Mouse (Mus musculus): ENCODE measurements around the gene Traf6. TPM values are rescaled to one million over a fixed set of nuclear protein-coding genes. Genes with fewer than 3 reads are reported as not detected.
"Not testable (repeated sequence)": the region's sequence is repeated elsewhere in the genome, so short reads cannot be mapped to it uniquely, and the experiment has no call there.

The Traf6 gene
- total RNA-seq, 2 experiments from 2014 or later, result 11.5 to 12.1 TPM

- DNase-seq, result no peak
Observed at GRCm38 (mm10) chr2:101693577-101694215, 15.5 kb downstream of the Traf6 start.

GRCm38 (mm10) chr2:101695584-101695983 lies 17.4 kb downstream of the Traf6 start:
- DNase-seq, result no peak

GRCm38 (mm10) chr2:101699284-101699683 lies 21.1 kb downstream of the Traf6 start:
- DNase-seq, result no peak

GRCm38 (mm10) chr2:101705941-101706485 lies 27.8 kb downstream of the Traf6 start:
- no peak for DNase-seq

GRCm38 (mm10) chr2:101711608-101712007 lies 33.4 kb downstream of the Traf6 start:
- no peak for DNase-seq

GRCm38 (mm10) chr2:101715650-101716323 lies 37.6 kb downstream of the Traf6 start:
- peak; percentile 60 for DNase-seq

- no peak for DNase-seq
Observed at GRCm38 (mm10) chr2:101717162-101717561, 38.9 kb downstream of the Traf6 start.

GRCm38 (mm10) chr2:101721835-101722234 lies 43.6 kb downstream of the Traf6 start:
- no peak for DNase-seq

GRCm38 (mm10) chr2:101722370-101723332 lies 44.4 kb downstream of the Traf6 start:
- DNase-seq, result peak; percentile 39

GRCm38 (mm10) chr2:101723333-101723881 lies 45.2 kb downstream of the Traf6 start:
- DNase-seq, result no peak

- no peak for DNase-seq
Observed at GRCm38 (mm10) chr2:101727787-101728186, 49.6 kb downstream of the Traf6 start.

- no peak for DNase-seq
Observed at GRCm38 (mm10) chr2:101729472-101729871, 51.2 kb downstream of the Traf6 start.

- DNase-seq, result no peak
Observed at GRCm38 (mm10) chr2:101730972-101731371, 52.7 kb downstream of the Traf6 start.

GRCm38 (mm10) chr2:101732777-101733210 lies 54.6 kb downstream of the Traf6 start:
- no peak for DNase-seq

GRCm38 (mm10) chr2:101733564-101733963 lies 55.3 kb downstream of the Traf6 start:
- no peak for DNase-seq

GRCm38 (mm10) chr2:101739914-101740313 lies 61.7 kb downstream of the Traf6 start:
- DNase-seq, result no peak

- DNase-seq, result no peak
Observed at GRCm38 (mm10) chr2:101741653-101742052, 63.4 kb downstream of the Traf6 start.

- DNase-seq, result no peak
Observed at GRCm38 (mm10) chr2:101742072-101742860, 64.0 kb downstream of the Traf6 start.

GRCm38 (mm10) chr2:101745656-101746055 lies 67.4 kb downstream of the Traf6 start:
- not testable (repeated sequence) for DNase-seq

- no peak for DNase-seq
Observed at GRCm38 (mm10) chr2:101746537-101746936, 68.3 kb downstream of the Traf6 start.

Data from gastrocnemius, postnatal 10 days (tissue).